Mouse (Mus musculus) liver, embryonic 13.5 days (tissue): ENCODE data around the gene Tyw1. TPM values are rescaled to one million over a fixed set of nuclear protein-coding genes. Genes with fewer than 3 reads are reported as not detected.
"Not testable (repeated sequence)": the region's sequence is repeated elsewhere in the genome, so short reads cannot be mapped to it uniquely, and the experiment has no call there.

Experiments used
- ATAC-seq: fragments of 200-750 bp; cut with Nextera tagmentation; 2 replicates; pipeline ENCODE4 v1.8.0; 2017; ENCODE audit warnings: low read depth, mild to moderate bottlenecking, moderate number of reproducible peaks, moderate library complexity
- DNase-seq: peaks from one replicate; pipeline ENCODE4 v3.0.0; 2022
- H3K27ac ChIP-seq: fragments of 300-500 bp; sonication (generic); 2 replicates; pipeline ENCODE4 v1.5.1; 2015; ENCODE audit warnings: moderate library complexity, mild to moderate bottlenecking, inconsistent platforms
- H3K27me3 ChIP-seq: fragments of 300-500 bp; sonication (generic); 2 replicates; pipeline ENCODE4 v1.6.1; 2015; ENCODE audit warnings: mild to moderate bottlenecking, inconsistent platforms
- H3K36me3 ChIP-seq: fragments of 300-500 bp; sonication (generic); 2 replicates; pipeline ENCODE4 v1.6.1; 2015; ENCODE audit warnings: mild to moderate bottlenecking, inconsistent platforms
- H3K4me1 ChIP-seq: fragments of 300-500 bp; sonication (generic); replicated peaks from 2 replicates; pipeline ENCODE4 v1.6.1; 2015; ENCODE audit warnings: inconsistent platforms
- H3K4me2 ChIP-seq: fragments of 300-500 bp; sonication (generic); 2 replicates; pipeline ENCODE4 v1.6.1; 2015; ENCODE audit warnings: inconsistent platforms, mild to moderate bottlenecking, moderate library complexity
- H3K4me3 ChIP-seq: fragments of 300-500 bp; sonication (generic); replicated peaks from 2 replicates; pipeline ENCODE4 v1.5.1; 2015; ENCODE audit warnings: mild to moderate bottlenecking, inconsistent platforms
- H3K9ac ChIP-seq: fragments of 300-500 bp; sonication (generic); 2 replicates; pipeline ENCODE4 v1.6.1; 2015; ENCODE audit warnings: mild to moderate bottlenecking, inconsistent platforms
- H3K9me3 ChIP-seq: fragments of 300-500 bp; sonication (generic); replicated peaks from 2 replicates; pipeline ENCODE4 v1.6.1; 2016; ENCODE audit warnings: inconsistent platforms
- WGBS: fragments of 180-500 bp; shearing (Covaris S2); methylation state at CpG from one replicate; pipeline ENCODE4 v1.1.7; 2015; ENCODE audit not compliant: insufficient replicate concordance; 5-methylcytosine and 5-hydroxymethylcytosine counted together
- polyA plus RNA-seq: library from polyadenylated mRNA; unstranded; fragments of >200 nt; fragmentation: Nextera tagmentation; extraction: Ambion mirVana; gene quantifications from 2 replicates; pipeline ENCODE4 v1.2.1, GENCODE M21; 2015

The Tyw1 gene
- polyA plus RNA-seq, 1 experiment from 2014 or later = 16.0 TPM

DNA sequence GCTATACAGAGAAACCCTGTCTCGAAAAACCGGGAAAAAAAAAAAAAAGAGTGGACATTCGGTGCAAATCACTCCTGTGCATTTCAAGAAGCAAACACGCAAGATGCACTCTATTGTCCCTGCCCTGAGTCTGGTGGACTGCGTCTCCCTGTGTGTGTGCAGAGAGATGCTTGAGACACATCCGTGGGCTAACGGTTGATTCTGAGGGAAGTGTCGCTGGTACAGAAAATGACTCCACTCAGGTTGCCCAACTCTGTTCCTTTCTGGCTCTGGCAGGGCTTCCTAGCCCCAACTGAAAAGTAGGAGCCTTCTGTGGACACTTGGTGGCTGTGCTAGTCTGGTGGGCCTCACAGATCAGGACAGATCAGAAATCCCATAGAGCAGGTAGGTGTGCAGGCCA lies 19.1 kb upstream of the Tyw1 start:
- no peak for ATAC-seq
- H3K9me3 ChIP-seq = no peaks in the 10 kb centered on the region
- no peak for DNase-seq
- no peak overlapping the region for H3K27ac ChIP-seq
- 86% methylated on average over 8 of the region's 8 CpGs for WGBS
- no peak overlapping the region for H3K9ac ChIP-seq
- H3K4me3 ChIP-seq = no peak overlapping the region
- H3K4me1 ChIP-seq = no peaks in the 10 kb centered on the region
- peaks cover 100% of the 10 kb centered on the region for H3K36me3 ChIP-seq
- H3K27me3 ChIP-seq = no peaks in the 10 kb centered on the region
- H3K4me2 ChIP-seq = no peak overlapping the region

DNA sequence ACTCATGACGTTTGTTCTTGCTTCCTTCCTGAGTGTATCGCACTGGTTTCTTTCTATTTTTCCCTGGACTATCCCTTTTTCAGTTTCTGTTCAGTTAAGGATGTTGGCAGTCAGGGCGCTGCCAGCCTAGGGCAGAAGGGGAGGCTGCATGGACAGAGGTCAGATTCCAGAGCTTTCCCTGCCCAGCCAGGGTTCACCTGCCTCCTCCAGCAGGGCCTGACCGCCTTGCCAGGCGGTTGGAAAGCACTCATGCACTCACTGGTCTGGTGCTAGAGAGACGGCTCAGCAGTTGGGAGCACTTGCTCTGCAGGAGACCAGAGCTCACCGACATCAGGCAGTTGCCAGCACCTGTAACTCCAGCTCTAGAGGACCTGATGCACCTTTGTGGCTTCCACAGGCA lies 16.2 kb upstream of the Tyw1 start:
- Histone ChIP-seq H3K9ac (no peak overlapping the region), H3K4me2 (no peak overlapping the region), H3K36me3 (peaks cover 100% of the 10 kb centered on the region), H3K27me3 (no peaks in the 10 kb centered on the region), H3K4me1 (no peaks in the 10 kb centered on the region), H3K4me3 (no peak overlapping the region), H3K9me3 (no peaks in the 10 kb centered on the region), H3K27ac (no peak overlapping the region)
- 81% methylated on average over 7 of the region's 7 CpGs for WGBS
- ATAC-seq (no peak), DNase-seq (no peak)

DNA sequence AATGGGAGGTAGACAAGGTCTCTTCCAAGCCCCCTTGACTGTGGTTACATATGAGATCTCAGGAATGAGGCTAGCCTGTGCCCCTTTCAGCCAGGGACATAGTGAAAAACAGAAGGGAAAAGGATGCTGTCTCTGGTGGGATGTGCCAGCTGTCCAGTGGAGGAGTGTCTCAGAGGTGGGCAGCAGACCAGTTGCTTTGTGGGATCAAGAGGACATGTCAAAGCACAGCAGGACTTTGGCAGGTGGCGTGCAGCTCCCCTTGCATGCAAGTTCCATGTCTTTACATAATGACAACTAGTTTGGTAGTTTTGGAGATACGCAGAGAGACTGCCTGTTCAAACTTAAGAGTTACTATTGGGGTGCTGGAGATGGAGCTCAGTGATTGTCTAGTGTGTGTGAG lies 15.6 kb upstream of the Tyw1 start:
- Histone ChIP-seq H3K9me3 (no peaks in the 10 kb centered on the region), H3K36me3 (peaks cover 100% of the 10 kb centered on the region), H3K27ac (no peak overlapping the region), H3K4me3 (no peak overlapping the region), H3K27me3 (no peaks in the 10 kb centered on the region), H3K4me1 (no peaks in the 10 kb centered on the region), H3K4me2 (no peak overlapping the region), H3K9ac (no peak overlapping the region)
- no peak for ATAC-seq
- 86% methylated on average over 2 of the region's 2 CpGs for WGBS
- no peak for DNase-seq

DNA sequence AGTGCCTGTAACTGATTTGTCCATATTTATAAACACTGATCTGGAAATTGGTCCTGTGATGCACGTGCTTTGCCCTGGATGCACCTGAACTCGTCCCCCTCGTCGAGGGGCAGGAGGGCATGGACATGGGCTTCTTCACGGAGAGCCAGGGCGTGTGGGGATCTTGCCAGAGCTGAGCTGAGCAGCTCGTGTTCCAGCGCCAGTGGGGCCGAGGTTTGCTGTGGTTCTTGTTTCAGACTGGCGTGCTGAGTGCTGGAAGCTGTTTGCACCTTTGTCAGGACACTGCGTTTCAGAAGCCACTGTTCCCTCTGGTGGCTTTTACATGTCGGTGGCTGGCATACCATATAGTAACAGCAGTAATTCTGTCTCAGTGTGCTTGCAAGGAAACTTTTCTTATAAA lies 14.0 kb upstream of the Tyw1 start:
- WGBS = 90% methylated on average over 12 of the region's 12 CpGs
- ATAC-seq (no peak), DNase-seq (no peak)
- H3K9me3 ChIP-seq = no peaks in the 10 kb centered on the region
- H3K36me3 ChIP-seq = peaks cover 99% of the 10 kb centered on the region
- H3K4me2 ChIP-seq = no peak overlapping the region
- no peaks in the 10 kb centered on the region for H3K4me1 ChIP-seq
- no peak overlapping the region for H3K9ac ChIP-seq
- H3K27me3 ChIP-seq = no peaks in the 10 kb centered on the region
- no peak overlapping the region for H3K27ac ChIP-seq
- H3K4me3 ChIP-seq = no peak overlapping the region

DNA sequence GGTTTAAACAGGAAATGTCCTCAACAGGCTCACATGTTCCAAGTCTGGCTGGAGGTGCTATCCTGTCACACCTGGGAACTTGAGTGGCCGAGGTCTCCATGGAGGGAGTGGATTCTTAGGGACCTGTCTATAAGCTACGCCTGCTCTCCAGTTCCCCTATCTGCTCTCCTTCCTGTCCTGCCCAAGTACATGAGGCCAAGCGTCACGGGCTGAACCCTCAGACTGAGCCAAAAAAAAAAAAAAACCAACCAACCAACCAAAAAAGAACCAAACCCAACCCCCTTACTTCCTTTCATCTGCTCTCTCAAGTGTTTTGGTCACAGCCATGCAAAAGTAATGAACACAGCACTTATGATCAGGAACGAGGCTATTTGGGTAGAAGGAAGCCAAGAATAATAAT lies 7.6 kb upstream of the Tyw1 start:
- DNase-seq = no peak
- H3K4me1 ChIP-seq = no peaks in the 10 kb centered on the region
- H3K36me3 ChIP-seq = peaks cover 98% of the 10 kb centered on the region
- no peaks in the 10 kb centered on the region for H3K27me3 ChIP-seq
- no peak overlapping the region for H3K9ac ChIP-seq
- no peak overlapping the region for H3K4me2 ChIP-seq
- WGBS = 66% methylated on average over 5 of the region's 5 CpGs
- no peak overlapping the region for H3K4me3 ChIP-seq
- H3K27ac ChIP-seq = no peak overlapping the region
- no peaks in the 10 kb centered on the region for H3K9me3 ChIP-seq
- no peak for ATAC-seq

DNA sequence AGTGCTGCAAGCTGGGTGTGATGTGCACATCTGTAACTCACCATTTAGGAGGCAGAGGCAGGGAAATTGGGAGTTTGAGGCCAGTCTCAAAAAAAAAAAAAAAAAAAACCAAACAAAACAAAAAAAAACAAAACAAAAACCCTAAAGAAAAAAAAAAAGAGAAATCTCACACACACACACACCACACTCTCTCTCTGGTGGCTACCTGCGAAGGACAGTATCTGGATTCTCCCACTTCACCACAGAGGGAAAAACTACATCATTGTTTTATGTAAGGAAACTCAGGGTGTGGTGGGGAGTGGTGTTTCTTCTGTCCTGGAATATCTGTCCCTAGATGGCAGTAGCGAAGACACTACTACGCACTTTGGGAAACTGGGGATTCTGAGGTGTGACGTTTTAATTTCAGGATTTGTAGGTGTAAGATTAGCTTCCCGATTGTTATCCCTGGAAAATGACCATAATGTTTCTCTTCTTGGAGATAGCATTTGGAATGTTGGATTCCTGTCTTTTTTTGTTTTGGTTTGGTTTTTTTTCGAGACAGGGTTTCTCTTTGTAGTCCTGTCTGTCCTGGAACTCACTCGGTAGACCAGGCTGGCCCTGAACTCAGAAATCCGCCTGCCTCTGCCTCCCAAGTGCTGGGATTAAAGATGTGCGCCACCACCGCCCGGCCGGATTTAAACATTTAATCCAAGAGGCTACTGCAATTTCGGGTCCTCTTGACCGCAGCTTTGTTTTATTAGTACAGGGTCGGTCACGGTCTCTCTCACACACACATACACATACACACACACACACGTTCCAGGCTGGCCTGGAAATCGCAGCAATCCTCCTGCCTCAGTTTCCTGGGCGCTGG lies 1.0 kb upstream of the Tyw1 start:
- 4% methylated on average over 19 of the region's 19 CpGs for WGBS
- H3K4me2 ChIP-seq = peak overlapping the region; percentile 83
- DNase-seq = no peak

DNA sequence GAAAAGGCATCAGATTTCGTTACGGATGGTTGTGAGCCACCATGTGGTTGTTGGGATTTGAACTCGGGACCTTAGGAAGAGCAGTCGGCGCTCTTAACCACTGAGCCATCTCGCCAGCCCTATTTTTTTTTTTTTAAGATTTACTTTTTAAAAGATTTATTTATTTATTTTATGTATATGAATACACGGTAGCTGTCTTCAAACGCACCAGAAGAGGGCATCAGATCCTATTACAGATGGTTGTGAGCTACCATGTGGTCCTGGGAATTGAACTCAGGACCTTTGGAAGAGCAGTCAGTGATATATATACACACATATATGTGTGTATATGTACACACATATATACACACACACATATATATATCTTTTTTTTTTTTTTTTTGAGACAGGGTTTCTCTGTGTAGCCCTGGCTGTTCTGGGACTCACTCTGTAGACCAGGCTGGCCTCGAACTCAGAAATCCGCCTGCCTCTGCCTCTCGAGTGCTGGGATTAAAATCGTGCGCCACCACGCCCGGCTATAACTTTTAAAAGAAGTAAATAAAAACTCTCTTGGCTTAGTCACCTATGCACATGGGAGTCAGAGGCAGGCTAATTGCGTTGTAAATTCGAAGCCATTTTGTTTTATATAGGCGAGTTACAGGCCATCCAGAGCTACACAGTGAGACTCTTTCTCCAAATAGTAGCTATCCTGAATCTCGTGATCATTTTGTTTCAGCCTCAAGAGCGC lies 543 bp downstream of the Tyw1 start:
- peak; percentile 19 for DNase-seq
- ATAC-seq = peak; percentile 0; the same call in 1 of the 2 replicates
- not testable (repeated sequence) for H3K27me3 ChIP-seq, H3K9me3 ChIP-seq
- peak overlapping the region; percentile 91 for H3K27ac ChIP-seq
- H3K36me3 ChIP-seq = peaks cover 33% of the 10 kb centered on the region
- H3K4me1 ChIP-seq = peaks cover 34% of the 10 kb centered on the region
- WGBS = 24% methylated on average over 20 of the region's 20 CpGs
- peak overlapping the region; percentile 75 for H3K4me3 ChIP-seq
- peak overlapping the region; percentile 85 for H3K4me2 ChIP-seq
- H3K9ac ChIP-seq = peak overlapping the region; percentile 73

More for the DNA sequence above, 1.0 kb upstream of the Tyw1 start:
- H3K4me1 ChIP-seq = peaks cover 34% of the 10 kb centered on the region
- no peaks in the 10 kb centered on the region for H3K27me3 ChIP-seq
- no peak for ATAC-seq
- H3K9me3 ChIP-seq = no peaks in the 10 kb centered on the region
- H3K9ac ChIP-seq = peak overlapping the region; percentile 92
- H3K36me3 ChIP-seq = peaks cover 45% of the 10 kb centered on the region
- H3K27ac ChIP-seq = peak overlapping the region; percentile 92
- H3K4me3 ChIP-seq = peak overlapping the region; percentile 75

DNA sequence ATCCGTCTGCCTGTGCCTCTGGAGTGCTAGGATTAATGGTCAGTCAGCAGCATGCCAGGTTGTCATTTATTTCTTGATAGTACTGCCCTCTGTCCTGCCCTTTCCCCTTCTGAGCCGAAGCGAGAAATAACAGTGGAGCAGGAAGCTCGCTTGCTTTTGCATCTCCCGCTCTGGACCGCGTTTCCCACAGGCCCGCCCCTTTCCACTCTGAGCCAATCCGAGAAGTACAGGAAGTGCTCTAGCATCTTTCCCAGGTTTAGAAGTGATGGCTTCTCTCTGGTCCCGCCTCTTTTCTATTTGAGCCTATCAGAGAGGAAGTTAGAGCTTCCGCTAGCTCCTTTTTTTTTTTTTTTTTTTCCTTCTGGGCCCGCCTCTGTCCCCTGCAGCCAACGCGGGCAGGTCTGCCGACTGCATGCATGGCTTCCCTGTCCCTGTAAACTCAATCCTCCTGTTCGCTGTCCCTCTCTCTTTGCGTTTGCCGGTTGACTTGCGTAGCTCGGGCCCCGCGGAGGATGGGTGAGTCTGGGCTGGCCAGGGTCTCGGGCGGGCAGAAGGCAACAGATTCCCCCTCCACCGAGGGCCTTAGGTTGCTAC lies 1.4 kb downstream of the Tyw1 start:
- H3K9ac ChIP-seq = peak overlapping the region; percentile 84
- no peaks in the 10 kb centered on the region for H3K27me3 ChIP-seq
- peaks cover 34% of the 10 kb centered on the region for H3K4me1 ChIP-seq
- H3K36me3 ChIP-seq = peaks cover 30% of the 10 kb centered on the region
- DNase-seq (peak; percentile 93), ATAC-seq (peak; percentile 90)
- 0% methylated on average over 25 of the region's 25 CpGs for WGBS
- H3K27ac ChIP-seq = peak overlapping the region; percentile 91
- peak overlapping the region; percentile 85 for H3K4me2 ChIP-seq
- no peaks in the 10 kb centered on the region for H3K9me3 ChIP-seq
- peak overlapping the region; percentile 83 for H3K4me3 ChIP-seq

DNA sequence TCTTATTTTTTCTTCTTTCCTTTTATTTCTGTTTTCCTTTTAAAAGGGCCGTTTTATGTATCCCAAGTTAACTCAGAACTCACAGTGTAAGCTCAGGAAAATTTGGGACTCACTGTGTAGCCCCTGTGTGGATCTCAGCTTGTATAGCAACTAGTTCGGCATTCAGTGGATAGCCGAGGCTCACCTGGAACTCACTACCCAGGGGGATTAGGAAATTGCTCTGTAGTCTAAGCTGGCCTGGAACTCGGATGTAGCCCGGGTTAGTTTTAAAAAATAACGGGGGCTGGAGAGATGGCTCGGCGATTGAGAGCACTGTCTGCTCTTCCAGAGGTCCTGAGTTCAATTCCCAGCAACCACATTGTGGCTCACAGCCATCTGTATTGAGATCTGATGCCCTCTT lies 1.9 kb downstream of the Tyw1 start:
- Histone ChIP-seq H3K27me3 (no peaks in the 10 kb centered on the region), H3K9me3 (no peaks in the 10 kb centered on the region), H3K4me1 (peaks cover 34% of the 10 kb centered on the region), H3K9ac (peak overlapping the region; percentile 84), H3K27ac (peak overlapping the region; percentile 79), H3K4me3 (peak overlapping the region; percentile 83), H3K36me3 (peaks cover 24% of the 10 kb centered on the region), H3K4me2 (peak overlapping the region; percentile 85)
- ATAC-seq (no peak), DNase-seq (no peak)
- WGBS = 6% methylated on average over 8 of the region's 8 CpGs

DNA sequence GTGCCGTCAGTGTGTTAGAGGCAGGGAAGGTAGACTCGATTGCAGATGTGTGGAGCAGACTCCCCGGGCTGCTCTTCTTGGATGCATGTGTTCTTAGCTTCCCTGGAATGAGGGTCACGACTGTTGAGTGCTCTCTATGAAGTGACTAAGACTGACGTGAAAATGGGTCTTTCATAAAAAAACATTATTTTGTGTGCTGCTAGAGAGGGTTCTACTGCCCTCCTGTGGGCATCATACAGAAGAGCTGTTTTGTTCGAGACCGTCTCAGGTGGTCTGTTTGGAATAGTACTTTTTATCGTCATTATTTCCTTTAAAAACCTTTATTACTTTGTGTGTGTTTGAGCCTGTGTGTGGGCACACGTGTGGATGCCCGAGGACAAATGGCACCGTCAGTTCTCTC lies 8.0 kb downstream of the Tyw1 start:
- 75% methylated on average over 11 of the region's 11 CpGs for WGBS

DNA sequence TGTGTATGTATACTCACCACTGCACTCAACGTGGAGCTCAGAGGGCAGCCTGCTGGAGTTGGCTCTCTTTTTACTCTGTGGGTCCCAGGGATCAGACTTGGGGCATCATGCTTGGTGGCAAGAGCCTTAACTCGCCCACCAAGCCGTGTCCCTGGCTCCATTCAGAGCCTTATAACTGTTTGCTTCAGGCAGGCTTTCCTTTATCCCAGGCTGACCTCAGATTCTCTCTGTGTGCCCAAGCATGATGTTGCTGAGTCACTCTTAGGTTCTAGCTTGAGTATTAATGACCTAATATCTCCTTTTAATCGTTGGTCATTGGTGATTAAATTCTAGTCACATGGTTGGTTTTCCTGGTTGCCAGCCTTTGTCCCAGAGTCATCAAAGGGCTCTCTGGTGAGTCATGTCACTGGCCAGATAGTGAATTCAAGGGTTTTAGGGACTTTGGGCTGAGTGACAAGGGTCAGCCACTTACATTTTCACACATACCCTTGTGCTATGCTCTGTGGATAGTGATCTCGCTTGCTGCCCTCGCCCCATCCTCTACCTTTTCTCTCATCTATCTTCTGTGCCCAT lies 9.1 kb downstream of the Tyw1 start:
- ATAC-seq = no peak
- H3K9me3 ChIP-seq = no peaks in the 10 kb centered on the region
- H3K4me1 ChIP-seq = peaks cover 24% of the 10 kb centered on the region
- H3K27me3 ChIP-seq = no peaks in the 10 kb centered on the region
- H3K27ac ChIP-seq = no peak overlapping the region; the same call in 1 of the 2 replicates
- no peak overlapping the region for H3K4me2 ChIP-seq
- H3K9ac ChIP-seq = no peak overlapping the region
- no peak overlapping the region for H3K4me3 ChIP-seq
- WGBS = 78% methylated on average over 6 of the region's 6 CpGs
- no peak for DNase-seq
- H3K36me3 ChIP-seq = peaks cover 68% of the 10 kb centered on the region

More for the DNA sequence above, 8.0 kb downstream of the Tyw1 start:
- peaks cover 24% of the 10 kb centered on the region for H3K4me1 ChIP-seq
- H3K36me3 ChIP-seq = peaks cover 58% of the 10 kb centered on the region
- no peaks in the 10 kb centered on the region for H3K9me3 ChIP-seq
- no peaks in the 10 kb centered on the region for H3K27me3 ChIP-seq
- ATAC-seq (no peak), DNase-seq (no peak)
- H3K4me2 ChIP-seq = no peak overlapping the region
- no peak overlapping the region for H3K9ac ChIP-seq
- no peak overlapping the region for H3K27ac ChIP-seq
- no peak overlapping the region for H3K4me3 ChIP-seq
